Mouse (Mus musculus): ENCODE data around the gene Serpinb2. TPM values are rescaled to one million over a fixed set of nuclear protein-coding genes. Genes with fewer than 3 reads are reported as not detected.

Gene Serpinb2
- 0.15 and 0.36 TPM in 2 replicates for polyA plus RNA-seq (2012; rRNA removed)

GRCm38 (mm10) chr1:107511252-107511651 lies at the start of gene Serpinb2:
Serpinb2 (plus strand) TSS chr1:107511423.
- DNase-seq (ENCODE audit: low read depth, low spot score), result no peak
- WGBS, result 61% methylated on average over 5 of the region's 5 CpGs

- no peak for DNase-seq (ENCODE audit: low read depth, low spot score)
Measured at GRCm38 (mm10) chr1:107479909-107480308, 31.3 kb upstream of the Serpinb2 start.

GRCm38 (mm10) chr1:107481452-107481851 lies 29.8 kb upstream of the Serpinb2 start:
- WGBS, result 12% methylated on average over 11 of the region's 11 CpGs
- DNase-seq (ENCODE audit: low read depth, low spot score), result peak; percentile 29

GRCm38 (mm10) chr1:107489577-107489976 lies 21.6 kb upstream of the Serpinb2 start:
- WGBS, result 70% methylated on average over 8 of the region's 8 CpGs
- DNase-seq (ENCODE audit: low read depth, low spot score), result no peak

GRCm38 (mm10) chr1:107496789-107497188 lies 14.4 kb upstream of the Serpinb2 start:
- DNase-seq (ENCODE audit: low read depth, low spot score), result no peak
- 81% methylated on average over 2 of the region's 2 CpGs for WGBS

- DNase-seq (ENCODE audit: low read depth, low spot score), result no peak
Measured at GRCm38 (mm10) chr1:107502025-107502424, 9.2 kb upstream of the Serpinb2 start.

- 71% methylated on average over 3 of the region's 3 CpGs for WGBS
- DNase-seq (ENCODE audit: low read depth, low spot score), result no peak
Measured at GRCm38 (mm10) chr1:107503294-107503693, 7.9 kb upstream of the Serpinb2 start.

GRCm38 (mm10) chr1:107505898-107506562 lies 5.2 kb upstream of the Serpinb2 start:
- DNase-seq (ENCODE audit: low read depth, low spot score), result no peak
- WGBS, result 66% methylated on average over 8 of the region's 8 CpGs

GRCm38 (mm10) chr1:107512194-107513138 lies 1.2 kb downstream of the Serpinb2 start:
- no peak for DNase-seq (ENCODE audit: low read depth, low spot score)
- WGBS, result 55% methylated on average over 2 of the region's 2 CpGs

GRCm38 (mm10) chr1:107513530-107513929 lies 2.3 kb downstream of the Serpinb2 start:
- 85% methylated on average over 1 of the region's 1 CpGs for WGBS
- DNase-seq (ENCODE audit: low read depth, low spot score), result no peak

GRCm38 (mm10) chr1:107515839-107516498 lies 4.7 kb downstream of the Serpinb2 start:
- no peak for DNase-seq (ENCODE audit: low read depth, low spot score)
- WGBS, result 52% methylated on average over 2 of the region's 2 CpGs

GRCm38 (mm10) chr1:107525592-107525991 lies 14.4 kb downstream of the Serpinb2 start:
- DNase-seq (ENCODE audit: low read depth, low spot score), result no peak
- WGBS, result 60% methylated on average over 4 of the region's 4 CpGs

GRCm38 (mm10) chr1:107528325-107529078 lies 17.3 kb downstream of the Serpinb2 start:
- WGBS, result 81% methylated on average over 3 of the region's 3 CpGs
- DNase-seq (ENCODE audit: low read depth, low spot score), result no peak

GRCm38 (mm10) chr1:107529365-107530052 lies 18.3 kb downstream of the Serpinb2 start:
- 65% methylated on average over 5 of the region's 5 CpGs for WGBS

GRCm38 (mm10) chr1:107533736-107534135 lies 22.5 kb downstream of the Serpinb2 start:
- no peak for DNase-seq (ENCODE audit: low read depth, low spot score)
- 65% methylated on average over 3 of the region's 3 CpGs for WGBS

More at GRCm38 (mm10) chr1:107529365-107530052, 18.3 kb downstream of the Serpinb2 start:
- no peak for DNase-seq (ENCODE audit: low read depth, low spot score)

- WGBS, result 76% methylated on average over 1 of the region's 1 CpGs
- DNase-seq (ENCODE audit: low read depth, low spot score), result no peak
Measured at GRCm38 (mm10) chr1:107537435-107537834, 26.2 kb downstream of the Serpinb2 start.

GRCm38 (mm10) chr1:107559494-107559893 lies 48.3 kb downstream of the Serpinb2 start:
- DNase-seq (ENCODE audit: low read depth, low spot score), result no peak
- 76% methylated on average over 3 of the region's 3 CpGs for WGBS

GRCm38 (mm10) chr1:107562110-107562509 lies 50.9 kb downstream of the Serpinb2 start:
- 67% methylated on average over 1 of the region's 1 CpGs for WGBS
- no peak for DNase-seq (ENCODE audit: low read depth, low spot score)

- DNase-seq (ENCODE audit: low read depth, low spot score), result no peak
Measured at GRCm38 (mm10) chr1:107565644-107566043, 54.4 kb downstream of the Serpinb2 start.
